Mouse (Mus musculus): Measurements from ENCODE around the gene Map2k5.

DNA sequence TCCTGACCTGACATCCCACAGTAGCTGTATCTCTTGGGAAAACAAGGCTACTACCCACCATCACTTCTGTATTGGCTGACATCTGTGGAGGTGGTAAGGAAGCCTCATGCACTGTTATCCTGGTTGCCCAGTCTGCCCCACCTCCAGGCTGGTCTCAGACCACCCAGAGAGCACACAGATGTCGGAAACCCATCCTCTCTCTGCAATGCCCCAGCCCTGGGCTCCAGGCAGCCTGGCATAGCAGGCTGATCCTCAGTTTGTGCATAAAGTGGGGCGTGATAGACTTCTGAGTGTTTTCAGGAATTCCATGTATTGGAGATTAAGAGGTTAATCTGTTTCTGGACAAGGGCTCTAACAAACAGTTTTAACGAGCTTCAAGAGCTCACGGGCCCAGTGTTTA is 182.2 kb downstream of the Map2k5 start:
- TF ChIP-seq CTCF (conservative IDR thresholded peaks at IDR 0.05; ENCODE audit: insufficient read depth, insufficient read length, low read depth, low read length) (no peak), POLR2A (IDR thresholded peaks at IDR 0.05; ENCODE audit: low read depth, low read length) (no peak)
